Mouse (Mus musculus): ENCODE data around the gene Dnajb14. TPM values are rescaled to one million over a fixed set of nuclear protein-coding genes. Genes with fewer than 3 reads are reported as not detected.

Gene Dnajb14
- polyA plus RNA-seq (2012; rRNA removed), result 22.3 and 22.4 TPM in 2 replicates

GRCm38 (mm10) chr3:137867437-137868093 is at the start of gene Dnajb14:
Dnajb14 (plus strand) TSS chr3:137867675.
- peak within 1 kb of the TSS; percentile 100 for H3K27ac ChIP-seq (ENCODE audit: insufficient read depth, low read length)
- H3K4me1 ChIP-seq (ENCODE audit: control insufficient read depth, insufficient read depth, low read length), result no peaks in the 10 kb centered on the region
- peak within 1 kb of the TSS; percentile 66 for H3K4me3 ChIP-seq (ENCODE audit: insufficient read depth, low read length)
- TF ChIP-seq CTCF (IDR thresholded peaks at IDR 0.05; ENCODE audit: extremely low read depth, insufficient read depth, low read length), result no peak
- TF ChIP-seq POLR2A (IDR thresholded peaks at IDR 0.05; ENCODE audit: extremely low read depth, insufficient read depth, low read length), result no peak

GRCm38 (mm10) chr3:137818713-137819112 is 48.8 kb upstream of the Dnajb14 start:
- Histone ChIP-seq H3K27ac (ENCODE audit: insufficient read depth, low read length) (no peak overlapping the region), H3K4me1 (ENCODE audit: control insufficient read depth, insufficient read depth, low read length) (no peaks in the 10 kb centered on the region), H3K4me3 (ENCODE audit: insufficient read depth, low read length) (no peak overlapping the region)
- no peak for TF ChIP-seq CTCF (IDR thresholded peaks at IDR 0.05; ENCODE audit: extremely low read depth, insufficient read depth, low read length)
- TF ChIP-seq POLR2A (IDR thresholded peaks at IDR 0.05; ENCODE audit: extremely low read depth, insufficient read depth, low read length), result no peak

- Histone ChIP-seq H3K4me3 (ENCODE audit: insufficient read depth, low read length) (no peak overlapping the region), H3K27ac (ENCODE audit: insufficient read depth, low read length) (no peak overlapping the region), H3K4me1 (ENCODE audit: control insufficient read depth, insufficient read depth, low read length) (no peaks in the 10 kb centered on the region)
- no peak for TF ChIP-seq CTCF (IDR thresholded peaks at IDR 0.05; ENCODE audit: extremely low read depth, insufficient read depth, low read length)
- no peak for TF ChIP-seq POLR2A (IDR thresholded peaks at IDR 0.05; ENCODE audit: extremely low read depth, insufficient read depth, low read length)
Observed at GRCm38 (mm10) chr3:137820688-137821467, 46.6 kb upstream of the Dnajb14 start.

- Histone ChIP-seq H3K4me3 (ENCODE audit: insufficient read depth, low read length) (no peak overlapping the region), H3K4me1 (ENCODE audit: control insufficient read depth, insufficient read depth, low read length) (no peaks in the 10 kb centered on the region), H3K27ac (ENCODE audit: insufficient read depth, low read length) (no peak overlapping the region)
- TF ChIP-seq CTCF (IDR thresholded peaks at IDR 0.05; ENCODE audit: extremely low read depth, insufficient read depth, low read length) (no peak), POLR2A (IDR thresholded peaks at IDR 0.05; ENCODE audit: extremely low read depth, insufficient read depth, low read length) (no peak)
Observed at GRCm38 (mm10) chr3:137823317-137823716, 44.2 kb upstream of the Dnajb14 start.

GRCm38 (mm10) chr3:137827678-137828077 is 39.8 kb upstream of the Dnajb14 start:
- H3K4me1 ChIP-seq (ENCODE audit: control insufficient read depth, insufficient read depth, low read length), result no peaks in the 10 kb centered on the region
- TF ChIP-seq POLR2A (IDR thresholded peaks at IDR 0.05; ENCODE audit: extremely low read depth, insufficient read depth, low read length) (no peak), CTCF (IDR thresholded peaks at IDR 0.05; ENCODE audit: extremely low read depth, insufficient read depth, low read length) (no peak)
- H3K27ac ChIP-seq (ENCODE audit: insufficient read depth, low read length), result no peak overlapping the region
- no peak overlapping the region for H3K4me3 ChIP-seq (ENCODE audit: insufficient read depth, low read length)

- no peak for TF ChIP-seq POLR2A (IDR thresholded peaks at IDR 0.05; ENCODE audit: extremely low read depth, insufficient read depth, low read length)
- no peak for TF ChIP-seq CTCF (IDR thresholded peaks at IDR 0.05; ENCODE audit: extremely low read depth, insufficient read depth, low read length)
- Histone ChIP-seq H3K27ac (ENCODE audit: insufficient read depth, low read length) (no peak overlapping the region), H3K4me1 (ENCODE audit: control insufficient read depth, insufficient read depth, low read length) (no peaks in the 10 kb centered on the region), H3K4me3 (ENCODE audit: insufficient read depth, low read length) (no peak overlapping the region)
Observed at GRCm38 (mm10) chr3:137831156-137831555, 36.3 kb upstream of the Dnajb14 start.

GRCm38 (mm10) chr3:137833128-137833527 is 34.3 kb upstream of the Dnajb14 start:
- no peak overlapping the region for H3K27ac ChIP-seq (ENCODE audit: insufficient read depth, low read length)
- no peak for TF ChIP-seq POLR2A (IDR thresholded peaks at IDR 0.05; ENCODE audit: extremely low read depth, insufficient read depth, low read length)
- TF ChIP-seq CTCF (IDR thresholded peaks at IDR 0.05; ENCODE audit: extremely low read depth, insufficient read depth, low read length), result no peak
- H3K4me1 ChIP-seq (ENCODE audit: control insufficient read depth, insufficient read depth, low read length), result no peaks in the 10 kb centered on the region
- no peak overlapping the region for H3K4me3 ChIP-seq (ENCODE audit: insufficient read depth, low read length)

GRCm38 (mm10) chr3:137833698-137834097 is 33.8 kb upstream of the Dnajb14 start:
- no peak overlapping the region for H3K27ac ChIP-seq (ENCODE audit: insufficient read depth, low read length)
- H3K4me3 ChIP-seq (ENCODE audit: insufficient read depth, low read length), result no peak overlapping the region
- no peaks in the 10 kb centered on the region for H3K4me1 ChIP-seq (ENCODE audit: control insufficient read depth, insufficient read depth, low read length)
- TF ChIP-seq CTCF (IDR thresholded peaks at IDR 0.05; ENCODE audit: extremely low read depth, insufficient read depth, low read length) (no peak), POLR2A (IDR thresholded peaks at IDR 0.05; ENCODE audit: extremely low read depth, insufficient read depth, low read length) (no peak)

GRCm38 (mm10) chr3:137836543-137836942 is 30.9 kb upstream of the Dnajb14 start:
- Histone ChIP-seq H3K4me3 (ENCODE audit: insufficient read depth, low read length) (no peak overlapping the region), H3K27ac (ENCODE audit: insufficient read depth, low read length) (no peak overlapping the region), H3K4me1 (ENCODE audit: control insufficient read depth, insufficient read depth, low read length) (no peaks in the 10 kb centered on the region)
- TF ChIP-seq POLR2A (IDR thresholded peaks at IDR 0.05; ENCODE audit: extremely low read depth, insufficient read depth, low read length), result no peak

- H3K27ac ChIP-seq (ENCODE audit: insufficient read depth, low read length), result no peak overlapping the region
- no peaks in the 10 kb centered on the region for H3K4me1 ChIP-seq (ENCODE audit: control insufficient read depth, insufficient read depth, low read length)
- no peak overlapping the region for H3K4me3 ChIP-seq (ENCODE audit: insufficient read depth, low read length)
- TF ChIP-seq POLR2A (IDR thresholded peaks at IDR 0.05; ENCODE audit: extremely low read depth, insufficient read depth, low read length), result no peak
- TF ChIP-seq CTCF (IDR thresholded peaks at IDR 0.05; ENCODE audit: extremely low read depth, insufficient read depth, low read length), result no peak
Observed at GRCm38 (mm10) chr3:137838160-137838559, 29.3 kb upstream of the Dnajb14 start.

All from cortical plate, adult 2 months (tissue).